Mouse (Mus musculus) frontal cortex, postnatal 14 days (tissue): ENCODE measurements around the gene Cntnap1.
"Not testable (repeated sequence)": the region's sequence is repeated elsewhere in the genome, so short reads cannot be mapped to it uniquely, and the experiment has no call there.

Experiments
- DNase-seq, 2 experiments: peaks; one replicate each; pipeline ENCODE4 v3.0.0; 2022; ENCODE audit warnings: low spot score in 2 of 2

The Cntnap1 gene

DNA sequence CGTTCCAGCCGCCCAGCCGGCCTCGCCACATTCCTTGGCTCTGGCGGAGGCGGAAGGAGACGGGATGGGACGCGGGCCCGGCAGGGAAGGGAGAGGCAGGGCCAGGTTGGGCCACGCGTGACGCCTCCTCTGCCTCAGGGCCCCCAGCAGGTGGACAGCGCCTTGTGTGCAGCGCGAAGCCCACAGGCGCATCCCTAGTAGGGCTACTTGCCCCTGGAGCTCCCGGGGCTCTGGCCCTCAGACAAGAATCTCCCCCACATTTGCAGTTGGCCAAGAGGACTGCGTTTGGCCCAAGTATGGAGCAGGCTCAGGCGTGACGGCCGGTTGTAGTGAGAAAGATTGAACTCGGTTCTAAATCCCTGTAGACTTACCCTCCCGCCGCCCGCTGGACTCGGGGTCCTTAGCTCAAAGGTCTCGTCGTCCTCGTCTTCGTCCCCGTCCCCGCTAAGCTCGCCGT is at the start of gene Cntnap1:
Cntnap1 (plus strand) TSS at position 170 of the 457 bp plus-strand sequence.
- DNase-seq: no peak

DNA sequence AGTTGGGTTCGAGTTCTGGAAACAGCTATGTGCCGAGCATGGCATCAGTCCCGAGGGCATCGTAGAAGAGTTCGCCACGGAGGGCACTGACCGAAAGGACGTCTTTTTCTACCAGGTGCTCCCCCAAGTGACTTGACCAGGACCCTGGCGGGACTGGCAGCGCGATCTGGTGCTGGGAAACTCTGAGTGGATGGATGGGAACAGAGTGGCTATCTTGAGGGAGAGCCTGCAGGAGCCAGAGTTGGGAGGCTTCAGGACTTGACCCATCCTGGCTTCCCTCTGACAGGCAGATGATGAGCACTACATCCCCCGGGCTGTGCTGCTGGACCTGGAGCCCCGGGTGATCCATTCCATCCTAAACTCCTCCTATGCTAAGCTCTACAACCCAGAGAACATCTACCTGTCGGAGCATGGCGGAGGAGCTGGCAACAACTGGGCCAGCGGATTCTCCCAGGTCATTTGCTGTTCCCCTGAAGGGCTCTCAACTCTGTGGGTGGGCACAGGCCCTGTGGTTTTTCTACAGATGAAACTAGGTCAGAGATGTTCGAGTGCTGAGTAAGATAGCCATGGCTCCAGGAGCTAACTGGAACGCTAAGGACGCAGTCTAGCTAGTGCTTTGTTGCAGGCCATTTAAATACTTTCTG is 49.7 kb upstream of the Cntnap1 start:
- no peak for DNase-seq

DNA sequence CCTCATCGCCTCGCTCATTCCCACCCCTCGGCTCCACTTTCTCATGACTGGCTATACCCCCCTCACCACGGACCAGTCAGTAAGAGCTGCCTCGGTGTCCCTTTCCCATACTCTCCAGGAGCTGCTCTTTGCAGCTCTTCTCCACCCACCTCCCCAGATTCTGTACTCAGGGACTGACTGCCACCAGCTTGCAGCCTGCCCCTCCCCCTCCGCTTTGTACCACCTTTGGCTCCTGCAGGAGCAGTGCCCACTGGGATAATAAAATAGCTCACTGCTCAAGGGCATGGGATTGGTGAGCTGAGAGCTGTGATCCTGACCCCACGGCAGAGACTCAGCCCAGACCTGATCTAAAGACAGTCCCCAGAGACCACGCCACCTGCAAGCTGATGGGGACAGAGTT is 45.8 kb upstream of the Cntnap1 start:
- not testable (repeated sequence) for DNase-seq

GRCm38 (mm10) chr11:101125008-101125407 is 45.3 kb upstream of the Cntnap1 start:
- not testable (repeated sequence) for DNase-seq

DNA sequence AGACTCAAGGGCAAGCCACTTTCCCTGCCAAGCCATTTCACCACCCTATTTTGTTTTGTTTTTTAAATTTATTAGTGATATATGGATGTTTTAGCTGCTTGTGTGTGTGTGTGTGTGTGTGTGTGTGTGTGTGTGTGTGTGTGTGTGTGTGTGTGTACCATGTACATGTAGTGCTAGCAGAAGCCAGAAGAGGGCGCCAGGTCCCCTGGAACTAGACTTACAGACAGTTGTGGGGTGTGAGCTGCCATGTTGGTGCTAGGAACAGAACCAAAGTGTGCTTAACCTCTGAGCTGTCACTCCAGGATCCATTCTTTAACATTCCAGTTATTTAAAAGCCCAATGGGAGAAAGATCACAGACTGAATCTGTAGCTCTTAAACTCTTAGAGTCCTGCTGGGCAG is 43.2 kb upstream of the Cntnap1 start:
- no peak for DNase-seq

GRCm38 (mm10) chr11:101128996-101129577 is 41.2 kb upstream of the Cntnap1 start:
- DNase-seq: no peak

DNA sequence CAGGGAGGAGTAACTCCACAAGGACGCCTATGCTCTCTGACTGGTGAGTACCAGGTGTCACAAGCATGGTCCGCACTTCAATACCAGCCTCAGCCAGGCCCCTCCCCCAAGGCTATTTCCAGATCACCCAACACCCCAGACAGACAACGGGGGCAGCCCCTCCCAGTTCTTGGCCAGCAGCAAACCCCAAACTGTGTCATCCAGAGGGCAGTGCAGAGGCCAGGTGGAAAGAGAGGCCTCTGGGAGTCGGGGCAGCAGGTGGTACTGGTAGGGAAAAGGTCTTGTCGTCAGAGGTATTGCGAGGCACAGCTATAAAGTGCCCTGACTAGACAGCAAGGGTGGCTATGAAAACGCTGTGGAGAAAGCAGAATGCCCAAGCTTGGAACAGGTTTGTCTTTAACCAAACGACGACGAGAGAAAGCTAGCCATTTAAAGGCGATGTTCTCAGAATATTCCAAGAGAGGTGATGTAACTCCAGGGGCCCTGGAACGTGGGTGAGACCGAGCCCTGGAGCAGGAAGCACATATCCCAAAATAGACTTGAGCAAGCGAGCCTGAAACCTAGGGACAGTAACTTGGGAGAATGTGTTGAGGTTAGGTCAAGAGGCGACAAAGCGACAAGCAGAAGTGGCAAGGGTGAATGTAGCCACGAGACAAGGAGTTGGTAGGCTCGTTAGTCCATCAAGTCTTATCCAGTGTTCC is 40.1 kb upstream of the Cntnap1 start:
- DNase-seq: no peak

DNA sequence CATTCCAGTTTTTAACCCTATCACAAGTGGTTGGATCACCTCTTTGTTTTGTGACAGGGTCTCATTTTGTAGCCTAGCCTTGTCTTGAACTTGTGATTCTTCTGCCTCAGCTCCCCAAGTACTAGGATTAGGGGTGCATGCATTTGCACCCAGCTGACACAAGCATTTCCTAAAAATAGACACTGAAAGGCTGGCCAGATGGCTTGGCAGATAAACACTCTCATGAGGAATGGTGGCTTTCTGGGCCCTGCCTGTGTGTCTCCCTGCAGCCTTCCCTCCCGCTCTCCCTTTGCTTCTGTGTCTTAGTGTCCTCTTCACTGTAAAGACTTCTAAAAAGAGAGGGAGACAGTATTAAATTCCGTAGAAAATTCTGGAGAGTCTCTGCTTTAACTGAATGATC is 39.1 kb upstream of the Cntnap1 start:
- no peak for DNase-seq

DNA sequence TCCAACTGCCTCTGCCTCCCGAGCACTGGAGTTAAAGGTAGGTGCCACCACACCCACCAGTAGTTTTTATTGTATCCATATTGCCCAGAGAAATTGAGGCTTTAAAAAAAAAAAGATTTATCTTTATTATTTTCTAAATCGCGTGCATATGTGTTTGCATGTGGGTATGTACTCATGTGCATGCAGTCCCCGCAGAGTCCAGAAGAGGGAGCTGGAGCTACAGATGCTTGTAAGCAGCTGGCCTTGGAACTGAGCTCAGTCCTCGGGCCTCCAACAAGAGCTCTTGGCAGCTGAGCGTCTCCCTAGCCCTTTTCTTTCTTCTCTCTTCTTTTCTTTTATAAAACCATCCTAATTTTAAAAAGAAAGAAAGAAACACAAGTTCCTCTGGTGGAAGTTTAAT is 38.6 kb upstream of the Cntnap1 start:
- no peak for DNase-seq

GRCm38 (mm10) chr11:101133037-101133436 is 37.3 kb upstream of the Cntnap1 start:
- no peak for DNase-seq

- no peak for DNase-seq
These were observed 36.0 kb upstream of the Cntnap1 start for GRCm38 (mm10) chr11:101134217-101134865.

DNA sequence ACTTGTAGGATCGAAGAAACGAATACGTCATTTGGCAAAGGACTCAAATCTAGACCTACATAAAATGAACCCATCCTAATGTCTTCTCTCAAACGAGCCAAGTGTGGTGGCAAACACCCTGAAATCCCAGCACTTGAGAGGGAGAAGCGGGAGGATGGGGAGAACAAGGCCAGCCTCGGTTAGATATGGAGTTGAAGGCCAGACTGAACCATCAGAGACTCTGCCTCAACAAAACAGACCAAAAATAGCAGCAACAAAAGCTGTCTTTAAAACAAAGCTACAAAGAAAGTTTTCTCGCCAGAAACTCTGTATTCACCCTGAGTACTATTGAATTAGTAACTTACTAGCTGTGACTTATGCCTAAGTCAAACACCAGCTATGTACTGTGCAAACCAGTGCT is 33.3 kb upstream of the Cntnap1 start:
- DNase-seq: no peak

- DNase-seq: no peak
These were observed 31.7 kb upstream of the Cntnap1 start for GRCm38 (mm10) chr11:101138536-101139181.

DNA sequence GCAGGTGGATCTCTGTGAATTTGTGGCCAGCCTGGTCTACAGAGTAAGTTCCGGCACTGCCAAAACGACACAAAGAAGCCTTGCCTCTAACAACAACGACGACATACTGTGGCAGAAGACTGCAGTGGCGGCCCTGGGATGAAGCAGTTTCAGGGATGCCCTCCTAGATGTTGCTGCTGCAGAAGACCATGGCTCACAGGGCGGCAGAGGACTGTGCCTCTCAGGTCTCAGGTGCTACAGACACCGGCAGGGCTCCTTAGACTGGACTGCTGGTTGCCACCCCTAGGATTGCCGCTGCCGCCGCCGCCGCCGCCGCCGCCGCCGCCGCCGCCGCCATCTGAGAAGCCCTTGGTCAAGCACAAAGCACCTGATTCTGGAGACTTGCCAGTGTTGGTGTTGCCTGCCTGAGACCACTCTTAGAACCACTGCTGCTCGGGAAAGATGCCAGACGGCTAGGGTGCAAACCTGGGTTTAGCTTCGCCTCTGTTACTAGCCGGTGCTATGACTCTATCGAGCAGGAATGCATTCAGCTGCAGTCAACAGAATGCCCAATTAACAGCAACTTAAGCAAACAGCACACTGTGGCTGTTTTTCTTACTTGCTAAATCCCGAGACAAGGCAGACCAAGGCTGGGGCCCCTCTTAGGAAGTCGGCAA is 30.0 kb upstream of the Cntnap1 start:
- no peak for DNase-seq

- no peak for DNase-seq
These were observed 29.2 kb upstream of the Cntnap1 start for GRCm38 (mm10) chr11:101141088-101141487.

- DNase-seq: no peak
These were observed 27.9 kb upstream of the Cntnap1 start for GRCm38 (mm10) chr11:101142215-101142967.

DNA sequence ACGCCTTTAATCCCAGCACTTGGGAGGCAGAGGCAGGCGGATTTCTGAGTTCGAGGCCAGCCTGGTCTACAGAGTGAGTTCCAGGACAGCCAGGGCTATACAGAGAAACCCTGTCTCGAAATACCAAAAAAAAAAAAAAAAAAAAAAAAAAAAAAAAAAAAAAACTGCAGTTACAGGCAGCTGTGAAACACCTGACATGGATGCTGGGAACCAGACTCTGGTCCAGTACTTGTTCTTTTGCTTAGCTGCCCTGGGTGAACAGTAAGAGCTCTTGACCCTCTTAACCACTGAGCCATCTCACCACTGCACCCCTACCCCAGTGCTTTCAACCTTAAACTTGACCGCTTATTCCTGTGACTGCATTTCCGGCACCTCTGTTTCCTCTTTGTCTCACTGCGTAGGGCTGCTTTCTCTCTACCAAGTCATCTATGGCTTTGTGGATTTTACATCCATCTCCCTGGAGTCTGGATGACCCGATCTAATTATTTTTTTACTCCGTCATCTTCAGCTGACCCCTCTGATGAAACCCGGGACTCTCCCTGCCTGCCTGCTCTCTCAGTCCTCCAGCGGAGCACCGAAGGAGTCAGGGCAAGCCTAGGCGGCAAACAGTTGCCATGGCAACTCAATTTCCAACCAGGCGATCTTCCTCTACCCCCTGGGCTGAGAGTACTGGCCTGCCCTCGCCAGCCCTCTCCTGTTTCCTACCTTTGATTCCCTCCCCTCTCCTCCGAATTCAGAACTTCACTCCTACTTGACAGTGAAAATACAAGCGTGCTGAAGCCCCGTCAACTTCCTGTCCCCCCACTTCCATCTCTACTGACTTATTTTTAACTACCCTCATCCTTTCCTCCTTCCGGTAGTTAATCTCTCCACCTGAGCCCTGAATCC is 26.7 kb upstream of the Cntnap1 start:
- no peak for DNase-seq

- no peak for DNase-seq
These were observed 23.9 kb upstream of the Cntnap1 start for GRCm38 (mm10) chr11:101146377-101146776.

DNA sequence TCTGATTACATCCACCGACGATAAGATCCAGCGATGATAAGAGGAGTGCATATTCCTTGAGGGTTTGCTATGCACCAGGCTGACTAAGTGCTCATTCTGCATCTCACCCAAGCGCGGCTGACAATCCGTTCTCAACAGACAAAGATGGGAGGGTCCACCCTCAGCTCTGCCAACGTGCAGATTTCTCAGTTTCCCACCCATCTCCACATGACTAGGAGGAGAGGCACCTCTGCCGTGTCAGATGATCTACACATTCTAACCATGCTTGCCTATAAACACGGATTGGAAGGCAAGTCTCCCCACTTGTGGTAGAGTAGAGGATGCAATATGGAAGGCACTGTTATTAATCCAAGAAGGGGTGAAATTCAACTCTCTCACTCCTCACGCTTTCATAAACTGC is 21.6 kb upstream of the Cntnap1 start:
- no peak for DNase-seq
